Comparison of ENCODE assay signal across 12 mouse cellular contexts in the genomic region with DNA sequence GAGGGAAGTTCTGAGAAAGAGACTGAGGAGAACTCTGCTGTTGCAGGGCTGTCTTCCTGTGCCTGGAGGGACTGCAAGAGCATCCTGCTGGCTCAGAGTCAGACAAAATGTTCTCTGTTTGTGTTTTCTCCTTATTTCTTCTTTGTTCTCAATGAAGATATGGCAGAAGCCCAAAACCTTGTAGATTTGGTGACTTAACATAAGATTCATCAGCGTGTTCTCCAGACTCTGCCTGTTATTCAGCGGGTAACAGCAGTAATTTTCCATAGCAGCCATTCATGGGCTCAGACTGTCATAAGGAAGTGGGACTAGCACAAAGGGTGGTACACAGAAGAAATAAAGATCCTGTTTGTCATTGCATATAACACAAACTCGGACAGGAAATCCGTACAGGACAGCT. TPM values are rescaled to one million over a fixed set of nuclear protein-coding genes. Genes with fewer than 3 reads are reported as not detected.
DNase-seq lines count a peak whose midpoint lies in the region; ATAC-seq lines count a peak whose summit lies in the region.
"Had no signal": no experiment of that assay in that cellular context is flagged by ENCODE, and none has a peak within 500 bp of the region (broad histone marks: within the 10 kb centered on the region; RNA-seq: fewer than 3 reads in every experiment).

No protein-coding gene starts in this region.

- H3K27ac ChIP-seq in hindbrain, embryonic 14.5 days = no peak overlapping the region
- H3K27ac ChIP-seq in hindbrain, embryonic 13.5 days = no peak overlapping the region
- no peak overlapping the region for H3K27ac ChIP-seq in liver, embryonic 13.5 days
- no peak overlapping the region for H3K27ac ChIP-seq in liver, embryonic 11.5 days (ENCODE audit: low read depth, low read length)
- H3K27ac ChIP-seq in brown adipose tissue, adult 24 weeks (replicated peaks; ENCODE audit: low read depth, low read length) = peak overlapping the region; percentile 0; the same call in 1 of the 2 replicates
- H3K27ac ChIP-seq: limb, embryonic 15.5 days; midbrain, embryonic 10.5 days had no signal

- peak overlapping the region; percentile 70 for H3K4me2 ChIP-seq in hindbrain, embryonic 14.5 days (replicated peaks)
- H3K4me2 ChIP-seq in hindbrain, embryonic 13.5 days = no peak overlapping the region
- peak overlapping the region; percentile 94 for H3K4me2 ChIP-seq in liver, embryonic 13.5 days
- H3K4me2 ChIP-seq in liver, embryonic 11.5 days = no peak overlapping the region
- H3K4me2 ChIP-seq: limb, embryonic 15.5 days had no signal

- no peak overlapping the region for H3K4me3 ChIP-seq in hindbrain, embryonic 14.5 days (replicated peaks; ENCODE audit: low read length)
- no peak overlapping the region for H3K4me3 ChIP-seq in hindbrain, embryonic 13.5 days
- no peak overlapping the region for H3K4me3 ChIP-seq in liver, embryonic 13.5 days (replicated peaks)
- no peak overlapping the region for H3K4me3 ChIP-seq in liver, embryonic 11.5 days (ENCODE audit: low read depth, low read length)
- H3K4me3 ChIP-seq in brown adipose tissue, adult 24 weeks (ENCODE audit: insufficient read depth, low read depth, low read length) = 0 out of 2 replicates have a peak overlapping the region, but pooled peaks have one; percentile 5
- H3K4me3 ChIP-seq: limb, embryonic 15.5 days; midbrain, embryonic 10.5 days had no signal

- no peak for DNase-seq in hindbrain, embryonic 14.5 days (ENCODE audit: low spot score)
- no peak for DNase-seq in liver, embryonic 13.5 days
- DNase-seq in liver, embryonic 11.5 days (ENCODE audit: low spot score) = no peak
- peak; percentile 16 for DNase-seq in MN1 (ENCODE audit: low spot score)
- no peak for DNase-seq in testis, postnatal 10 days (ENCODE audit: low spot score)
- DNase-seq: cerebellum, postnatal 10 days; heart, postnatal 4 days had no signal

- WGBS in hindbrain, embryonic 14.5 days = 75% methylated on average over 4 of the region's 4 CpGs
- 88% methylated on average over 4 of the region's 4 CpGs for WGBS in hindbrain, embryonic 13.5 days
- WGBS in liver, embryonic 13.5 days (ENCODE audit: insufficient replicate concordance) = 63% methylated on average over 4 of the region's 4 CpGs
- 80% methylated on average over 4 of the region's 4 CpGs for WGBS in liver, embryonic 11.5 days

- no peak for ATAC-seq in hindbrain, embryonic 14.5 days (ENCODE audit: low FRiP score)
- no peak for ATAC-seq in hindbrain, embryonic 13.5 days (ENCODE audit: low FRiP score)
- ATAC-seq in liver, embryonic 13.5 days (ENCODE audit: low read depth) = no peak
- no peak for ATAC-seq in liver, embryonic 11.5 days (replicated peaks; ENCODE audit: low FRiP score)
- ATAC-seq: inflammation-experienced regulatory T-cells, adult 6 months had no signal

- H3K9ac ChIP-seq in hindbrain, embryonic 14.5 days = no peak overlapping the region; the same call in 1 of the 2 replicates
- H3K9ac ChIP-seq in hindbrain, embryonic 13.5 days = no peak overlapping the region; the same call in 1 of the 2 replicates
- H3K9ac ChIP-seq in liver, embryonic 13.5 days = no peak overlapping the region
- no peak overlapping the region for H3K9ac ChIP-seq in liver, embryonic 11.5 days (ENCODE audit: low read depth, low read length)
- H3K9ac ChIP-seq: limb, embryonic 15.5 days had no signal

- no peaks in the 10 kb centered on the region for H3K27me3 ChIP-seq in hindbrain, embryonic 14.5 days (ENCODE audit: control insufficient read depth, insufficient read depth, low read length)
- no peaks in the 10 kb centered on the region for H3K27me3 ChIP-seq in hindbrain, embryonic 13.5 days
- no peaks in the 10 kb centered on the region for H3K27me3 ChIP-seq in liver, embryonic 13.5 days
- no peaks in the 10 kb centered on the region for H3K27me3 ChIP-seq in liver, embryonic 11.5 days (replicated peaks; ENCODE audit: control insufficient read depth, insufficient read depth, low read length)
- H3K27me3 ChIP-seq: limb, embryonic 15.5 days had no signal

- peaks cover 16% of the 10 kb centered on the region for H3K4me1 ChIP-seq in hindbrain, embryonic 14.5 days (replicated peaks; ENCODE audit: control insufficient read depth, insufficient read depth, low read length)
- H3K4me1 ChIP-seq in hindbrain, embryonic 13.5 days (replicated peaks) = peaks cover 20% of the 10 kb centered on the region
- H3K4me1 ChIP-seq in liver, embryonic 13.5 days (replicated peaks) = peaks cover 46% of the 10 kb centered on the region
- H3K4me1 ChIP-seq in liver, embryonic 11.5 days (replicated peaks; ENCODE audit: control insufficient read depth, insufficient read depth, low read length) = peaks cover 19% of the 10 kb centered on the region
- peaks cover 5% of the 10 kb centered on the region; the same call in 1 of the 2 replicates for H3K4me1 ChIP-seq in brown adipose tissue, adult 24 weeks (ENCODE audit: control insufficient read depth, insufficient read depth, insufficient read length, low read length)

- no peaks in the 10 kb centered on the region for H3K9me3 ChIP-seq in hindbrain, embryonic 14.5 days (ENCODE audit: control insufficient read depth, low read length)
- no peaks in the 10 kb centered on the region for H3K9me3 ChIP-seq in hindbrain, embryonic 13.5 days
- no peaks in the 10 kb centered on the region for H3K9me3 ChIP-seq in liver, embryonic 13.5 days (replicated peaks)
- no peaks in the 10 kb centered on the region for H3K9me3 ChIP-seq in liver, embryonic 11.5 days (ENCODE audit: control insufficient read depth, low read length)
- H3K9me3 ChIP-seq: limb, embryonic 15.5 days; midbrain, embryonic 10.5 days had no signal

- H3K36me3 ChIP-seq in hindbrain, embryonic 14.5 days (replicated peaks; ENCODE audit: control insufficient read depth, insufficient read depth) = no peaks in the 10 kb centered on the region
- H3K36me3 ChIP-seq in hindbrain, embryonic 13.5 days = no peaks in the 10 kb centered on the region
- H3K36me3 ChIP-seq in liver, embryonic 13.5 days = no peaks in the 10 kb centered on the region
- H3K36me3 ChIP-seq in liver, embryonic 11.5 days (ENCODE audit: control insufficient read depth, insufficient read depth, low read length) = no peaks in the 10 kb centered on the region
- H3K36me3 ChIP-seq: limb, embryonic 15.5 days; midbrain, embryonic 10.5 days had no signal

RNA-seq across cellular contexts. Expression of a gene that starts 2.0 kb away (rescaled TPM):
- 54.3 and 61.8 TPM in 2 replicates for polyA plus RNA-seq in hindbrain, embryonic 14.5 days (2014; fragmentation: Nextera tagmentation; extraction: Ambion mirVana)
- 56.4 and 58.3 TPM in 2 replicates for polyA plus RNA-seq in hindbrain, embryonic 13.5 days (2015; fragmentation: Nextera tagmentation; extraction: Ambion mirVana)
- polyA plus RNA-seq in liver, embryonic 13.5 days (2015; fragmentation: Nextera tagmentation; extraction: Ambion mirVana) = 12.9 and 14.3 TPM in 2 replicates
- polyA plus RNA-seq in liver, embryonic 11.5 days (2014; fragmentation: Nextera tagmentation; extraction: Ambion mirVana) = 28.5 and 28.8 TPM in 2 replicates
- polyA plus RNA-seq in brown adipose tissue, adult 24 weeks (2012; ENCODE audit: insufficient read depth, insufficient read length, missing spikeins) = 5.5 and 5.9 TPM in 2 replicates

RNA-seq across cellular contexts. Expression of a gene that starts 31.3 kb away (rescaled TPM):
- 101 and 105 TPM in 2 replicates for polyA plus RNA-seq in hindbrain, embryonic 14.5 days (2014; fragmentation: Nextera tagmentation; extraction: Ambion mirVana)
- 96.3 and 98.1 TPM in 2 replicates for polyA plus RNA-seq in hindbrain, embryonic 13.5 days (2015; fragmentation: Nextera tagmentation; extraction: Ambion mirVana)
- polyA plus RNA-seq in liver, embryonic 13.5 days (2015; fragmentation: Nextera tagmentation; extraction: Ambion mirVana) = 131 and 134 TPM in 2 replicates
- 256 and 262 TPM in 2 replicates for polyA plus RNA-seq in liver, embryonic 11.5 days (2014; fragmentation: Nextera tagmentation; extraction: Ambion mirVana)
- 31.1 and 43.6 TPM in 2 replicates for polyA plus RNA-seq in brown adipose tissue, adult 24 weeks (2012; ENCODE audit: insufficient read depth, insufficient read length, missing spikeins)

Comparison
In these comparisons a context has a peak if more than half of its experiments do, and no peak if none do; other contexts are left out.
1. H3K4me2 ChIP-seq: peak in hindbrain, embryonic 14.5 days (single experiment) and liver, embryonic 13.5 days (single experiment); none in hindbrain, embryonic 13.5 days (single experiment) and liver, embryonic 11.5 days (single experiment).